Mouse (Mus musculus): Measurements from ENCODE around the gene Gpsm1. TPM values are rescaled to one million over a fixed set of nuclear protein-coding genes. Genes with fewer than 3 reads are reported as not detected.

Gpsm1 gene
- polyA plus RNA-seq, 1 experiment from 2014 or later = 114 TPM

GRCm38 (mm10) chr2:26329402-26329801 is 14.1 kb downstream of the Gpsm1 start:
- Histone ChIP-seq H3K9me3 (no peaks in the 10 kb centered on the region), H3K27ac (peak overlapping the region; percentile 42; the same call in 1 of the 2 replicates), H3K36me3 (peaks cover 83% of the 10 kb centered on the region), H3K27me3 (ENCODE audit: insufficient read depth, poor library complexity, severe bottlenecking) (no peaks in the 10 kb centered on the region), H3K4me1 (replicated peaks) (peaks cover 16% of the 10 kb centered on the region), H3K4me3 (no peak overlapping the region)
- 54% methylated on average over 8 of the region's 8 CpGs for WGBS
- DNase-seq (ENCODE audit: low spot score) = no peak

DNA sequence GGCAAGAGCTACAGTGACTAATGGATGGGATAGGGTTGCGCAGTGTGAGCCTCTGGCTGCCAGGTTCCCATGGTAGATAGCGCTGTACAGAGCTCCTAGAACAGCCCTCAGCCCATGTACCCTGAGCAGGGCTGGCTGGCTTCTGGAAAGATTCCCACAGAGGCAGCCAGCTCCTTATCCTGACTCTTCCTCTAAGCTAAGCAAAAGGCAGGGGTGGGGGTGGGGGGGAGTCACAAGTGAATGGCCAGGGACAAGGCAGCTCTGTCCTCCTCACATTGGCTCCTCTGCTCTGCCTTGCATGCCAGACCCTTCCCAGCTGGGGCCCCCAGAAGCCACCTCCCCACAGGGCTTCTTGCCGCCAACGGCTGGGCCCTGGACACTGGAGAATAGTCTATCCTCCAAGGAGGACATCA is 14.7 kb downstream of the Gpsm1 start:
- H3K36me3 ChIP-seq = peaks cover 76% of the 10 kb centered on the region
- H3K4me1 ChIP-seq (replicated peaks) = peaks cover 16% of the 10 kb centered on the region
- no peaks in the 10 kb centered on the region for H3K9me3 ChIP-seq
- 81% methylated on average over 4 of the region's 4 CpGs for WGBS
- peak overlapping the region; percentile 42 for H3K27ac ChIP-seq
- H3K27me3 ChIP-seq (ENCODE audit: insufficient read depth, poor library complexity, severe bottlenecking) = no peaks in the 10 kb centered on the region
- DNase-seq (ENCODE audit: low spot score) = no peak
- H3K4me3 ChIP-seq = peak overlapping the region; percentile 18; the same call in 1 of the 2 replicates

DNA sequence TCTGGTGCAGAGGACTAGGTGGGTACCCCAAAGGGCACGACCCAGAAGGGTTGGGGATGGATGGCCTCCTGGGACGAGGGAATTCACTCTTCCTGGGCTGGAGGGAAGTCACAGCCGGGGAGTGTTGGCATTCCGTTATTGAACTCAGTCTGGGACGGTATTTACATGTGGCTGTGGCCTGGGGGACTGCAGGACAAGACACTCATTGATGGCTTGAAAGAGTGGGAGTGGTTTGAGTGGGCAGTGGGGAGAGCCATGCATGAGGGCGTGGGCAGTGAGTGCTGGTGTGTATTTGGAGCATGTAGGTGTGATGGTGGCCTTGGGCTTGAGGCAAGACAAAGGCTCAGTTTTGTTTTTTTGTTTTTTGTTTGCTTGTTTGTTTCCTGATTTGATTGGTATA is 15.4 kb downstream of the Gpsm1 start:
- H3K9me3 ChIP-seq = no peaks in the 10 kb centered on the region
- H3K27me3 ChIP-seq (ENCODE audit: insufficient read depth, poor library complexity, severe bottlenecking) = no peaks in the 10 kb centered on the region
- H3K4me1 ChIP-seq (replicated peaks) = peaks cover 16% of the 10 kb centered on the region
- no peak for DNase-seq (ENCODE audit: low spot score)
- H3K4me3 ChIP-seq = peak overlapping the region; percentile 18; the same call in 1 of the 2 replicates
- peaks cover 70% of the 10 kb centered on the region for H3K36me3 ChIP-seq
- peak overlapping the region; percentile 42 for H3K27ac ChIP-seq
- WGBS = 69% methylated on average over 6 of the region's 6 CpGs

GRCm38 (mm10) chr2:26338302-26339203 is 23.2 kb downstream of the Gpsm1 start:
- WGBS = 80% methylated on average over 9 of the region's 13 CpGs

DNA sequence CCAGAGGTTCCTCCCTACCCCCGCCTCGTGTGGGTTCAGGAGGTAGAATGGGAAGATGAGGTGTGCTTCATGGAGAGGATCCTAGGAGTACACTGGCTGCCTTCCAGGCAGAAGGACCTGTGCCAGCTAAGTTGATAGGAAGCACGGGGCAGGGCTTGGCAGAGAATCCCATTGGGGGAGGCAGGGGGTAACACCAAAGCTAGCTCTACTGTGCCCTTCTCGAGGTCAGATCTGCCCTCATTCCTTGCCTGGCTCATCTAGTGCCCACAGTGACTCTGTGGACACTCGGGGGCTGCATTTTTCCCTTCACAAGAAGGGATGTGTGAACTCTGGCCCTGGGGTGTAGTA is 23.9 kb downstream of the Gpsm1 start:
- Histone ChIP-seq H3K9me3 (no peaks in the 10 kb centered on the region), H3K4me1 (replicated peaks) (no peaks in the 10 kb centered on the region), H3K36me3 (peaks cover 60% of the 10 kb centered on the region), H3K27ac (no peak overlapping the region), H3K27me3 (ENCODE audit: insufficient read depth, poor library complexity, severe bottlenecking) (no peaks in the 10 kb centered on the region), H3K4me3 (no peak overlapping the region)
- WGBS = 89% methylated on average over 5 of the region's 5 CpGs
- no peak for DNase-seq (ENCODE audit: low spot score)

More at GRCm38 (mm10) chr2:26338302-26339203, 23.2 kb downstream of the Gpsm1 start:
- Histone ChIP-seq H3K27me3 (ENCODE audit: insufficient read depth, poor library complexity, severe bottlenecking) (no peaks in the 10 kb centered on the region), H3K27ac (no peak overlapping the region), H3K9me3 (no peaks in the 10 kb centered on the region), H3K4me3 (no peak overlapping the region), H3K4me1 (replicated peaks) (no peaks in the 10 kb centered on the region), H3K36me3 (peaks cover 53% of the 10 kb centered on the region)
- no peak for DNase-seq (ENCODE audit: low spot score)

- Histone ChIP-seq H3K9me3 (no peaks in the 10 kb centered on the region), H3K4me1 (replicated peaks) (no peaks in the 10 kb centered on the region), H3K36me3 (peaks cover 83% of the 10 kb centered on the region), H3K27ac (no peak overlapping the region), H3K4me3 (no peak overlapping the region), H3K27me3 (ENCODE audit: insufficient read depth, poor library complexity, severe bottlenecking) (no peaks in the 10 kb centered on the region)
- 90% methylated on average over 2 of the region's 2 CpGs for WGBS
- no peak for DNase-seq (ENCODE audit: low spot score)
Measured at GRCm38 (mm10) chr2:26341510-26341981, 26.2 kb downstream of the Gpsm1 start.

DNA sequence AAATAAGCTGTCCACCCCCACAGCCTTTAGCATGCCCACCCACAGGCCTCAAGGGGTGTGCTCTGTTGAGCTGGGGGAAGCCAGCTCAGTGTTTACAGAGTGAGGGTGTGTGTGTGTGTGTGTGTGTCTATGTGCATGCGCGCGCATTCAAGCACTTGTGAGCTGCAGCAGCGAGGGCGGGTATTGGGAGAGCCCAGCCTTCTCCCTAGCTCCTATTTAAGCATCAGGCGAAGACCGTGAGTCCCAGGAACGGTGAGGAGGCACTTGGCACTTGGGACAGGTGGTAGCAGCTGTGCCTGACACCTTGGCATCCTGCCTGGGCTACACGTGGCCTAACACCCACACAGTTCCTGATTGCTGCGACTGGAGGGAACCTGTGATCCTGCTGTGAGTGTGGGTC is 26.7 kb downstream of the Gpsm1 start:
- Histone ChIP-seq H3K27me3 (ENCODE audit: insufficient read depth, poor library complexity, severe bottlenecking) (no peaks in the 10 kb centered on the region), H3K9me3 (no peaks in the 10 kb centered on the region), H3K4me1 (replicated peaks) (no peaks in the 10 kb centered on the region), H3K4me3 (no peak overlapping the region), H3K27ac (no peak overlapping the region), H3K36me3 (peaks cover 88% of the 10 kb centered on the region)
- no peak for DNase-seq (ENCODE audit: low spot score)
- WGBS = 88% methylated on average over 10 of the region's 10 CpGs

DNA sequence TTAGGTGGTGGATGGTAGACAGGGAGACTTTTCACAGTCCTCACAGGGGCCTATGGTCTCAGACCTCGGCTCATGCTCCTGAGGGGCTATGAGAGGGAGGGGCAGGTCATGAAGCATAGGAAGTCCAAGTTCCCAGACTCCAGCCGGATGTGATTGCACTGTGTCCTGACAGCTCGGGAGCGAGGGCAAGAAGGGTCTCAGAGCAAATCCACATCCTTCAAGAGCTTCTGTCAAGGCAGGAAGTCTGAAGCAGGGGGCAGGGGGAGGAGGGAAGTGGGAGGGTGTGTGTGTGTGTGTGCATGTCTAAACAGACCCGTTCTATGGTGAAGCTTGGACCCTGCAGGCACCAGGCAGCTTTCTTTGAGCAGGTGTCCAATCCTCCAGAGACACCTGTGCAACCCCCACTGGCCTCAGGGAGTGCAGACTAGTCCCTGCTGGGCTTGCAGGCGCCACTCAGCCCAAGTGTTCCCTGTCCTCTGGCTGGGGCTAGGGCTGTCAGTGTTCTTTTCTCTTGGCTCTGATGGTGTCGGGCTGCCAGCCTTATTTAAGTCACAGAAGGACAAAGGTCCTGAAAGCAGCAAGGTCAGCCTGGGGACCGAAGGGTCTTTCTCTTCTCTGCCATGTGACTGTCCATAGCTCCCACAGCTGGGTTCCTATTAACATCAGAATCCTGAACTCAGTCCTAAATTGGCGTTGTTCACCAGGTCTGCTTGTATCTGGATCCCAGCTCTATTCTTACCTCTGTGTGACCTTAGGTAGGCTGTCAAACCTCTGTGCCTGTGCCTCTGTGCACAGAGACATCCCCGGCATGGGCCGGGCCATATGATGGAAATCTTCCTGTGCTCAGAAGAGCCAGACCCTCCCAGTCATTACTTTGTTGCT is 27.5 kb downstream of the Gpsm1 start:
- Histone ChIP-seq H3K36me3 (peaks cover 96% of the 10 kb centered on the region), H3K4me1 (replicated peaks) (no peaks in the 10 kb centered on the region), H3K4me3 (no peak overlapping the region), H3K27me3 (ENCODE audit: insufficient read depth, poor library complexity, severe bottlenecking) (no peaks in the 10 kb centered on the region), H3K27ac (no peak overlapping the region), H3K9me3 (no peaks in the 10 kb centered on the region)
- DNase-seq (ENCODE audit: low spot score) = no peak
- WGBS = 75% methylated on average over 11 of the region's 11 CpGs

DNA sequence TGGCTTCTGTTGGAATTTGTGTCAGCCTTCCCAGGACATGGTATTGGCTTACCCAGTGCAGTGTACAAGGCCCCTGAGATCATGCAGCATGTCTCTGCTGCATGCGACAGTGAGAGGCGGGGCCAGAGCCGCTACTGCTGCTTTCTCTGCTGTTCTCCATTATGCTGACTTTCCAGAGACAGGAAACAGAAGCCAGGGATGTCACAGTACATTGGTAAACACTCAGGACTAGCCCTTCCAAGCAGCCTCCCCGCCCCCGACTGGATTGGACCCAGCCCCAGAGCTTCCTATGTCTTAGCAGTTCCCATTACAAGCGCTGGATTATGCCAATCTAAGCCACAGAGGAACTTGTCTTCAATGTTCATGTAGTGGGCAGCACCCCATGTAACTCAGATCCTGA is 32.9 kb downstream of the Gpsm1 start:
- no peak for DNase-seq (ENCODE audit: low spot score)
- Histone ChIP-seq H3K36me3 (peaks cover 73% of the 10 kb centered on the region), H3K4me3 (no peak overlapping the region), H3K4me1 (replicated peaks) (peaks cover 40% of the 10 kb centered on the region), H3K27ac (0 out of 2 replicates have a peak overlapping the region, but pooled peaks have one; percentile 19), H3K27me3 (ENCODE audit: insufficient read depth, poor library complexity, severe bottlenecking) (no peaks in the 10 kb centered on the region), H3K9me3 (no peaks in the 10 kb centered on the region)
- 78% methylated on average over 6 of the region's 6 CpGs for WGBS

DNA sequence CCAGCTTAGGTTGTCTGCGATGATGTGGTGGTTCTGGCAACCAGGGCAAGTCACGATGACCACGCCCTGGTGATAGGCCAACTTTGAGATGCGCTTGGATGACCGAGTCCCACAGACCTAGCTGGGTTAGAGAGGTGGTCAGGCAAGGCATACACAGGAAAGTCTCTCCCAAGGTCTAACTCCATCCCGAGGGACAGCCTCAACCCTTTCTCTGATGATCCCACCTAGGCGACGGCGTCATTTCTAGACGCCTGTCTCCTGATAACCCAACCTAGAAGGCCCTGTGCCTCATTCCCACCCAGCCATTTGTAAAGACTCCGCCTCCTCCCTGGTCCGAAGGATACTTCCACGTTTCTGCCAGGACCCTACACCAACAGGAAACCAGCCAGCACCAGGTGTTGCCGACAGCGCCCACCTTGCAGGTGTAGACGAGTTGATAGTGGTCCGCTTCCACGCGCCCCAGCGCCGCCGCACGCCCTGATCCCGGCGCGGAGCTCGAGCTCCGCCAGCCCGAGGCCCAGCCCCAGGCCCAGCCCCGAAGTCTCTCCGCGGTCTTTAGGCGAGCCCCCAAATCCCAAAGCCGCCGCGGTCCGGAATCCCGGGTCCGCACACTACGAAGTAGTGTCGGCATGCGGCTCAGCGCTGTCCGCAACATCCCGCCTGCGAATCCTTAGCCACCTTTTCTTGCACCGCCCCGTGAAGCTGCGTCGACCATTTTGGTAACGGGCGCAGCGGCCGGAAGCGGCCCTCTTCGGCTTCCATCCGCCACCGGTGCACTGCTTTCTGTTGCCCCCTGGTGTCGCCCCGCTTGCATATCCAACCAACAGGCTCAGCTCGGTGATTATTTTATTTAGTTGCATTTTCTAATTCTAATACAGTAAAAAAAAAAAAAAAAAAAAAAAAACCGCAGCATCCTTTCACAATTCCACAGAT is 36.3 kb downstream of the Gpsm1 start, which contains the start of gene Dnlz:
Gene Dnlz (minus strand): TSS at position 753 of the 933 bp plus-strand sequence.
- 3% methylated on average over 62 of the region's 62 CpGs for WGBS
- no peaks in the 10 kb centered on the region for H3K9me3 ChIP-seq
- peak; percentile 90 for DNase-seq (ENCODE audit: low spot score)
- H3K36me3 ChIP-seq = peaks cover 39% of the 10 kb centered on the region
- H3K4me3 ChIP-seq = peak within 1 kb of the TSS; percentile 89
- no peaks in the 10 kb centered on the region for H3K27me3 ChIP-seq (ENCODE audit: insufficient read depth, poor library complexity, severe bottlenecking)
- H3K4me1 ChIP-seq (replicated peaks) = peaks cover 46% of the 10 kb centered on the region
- H3K27ac ChIP-seq = peak within 1 kb of the TSS; percentile 97

DNA sequence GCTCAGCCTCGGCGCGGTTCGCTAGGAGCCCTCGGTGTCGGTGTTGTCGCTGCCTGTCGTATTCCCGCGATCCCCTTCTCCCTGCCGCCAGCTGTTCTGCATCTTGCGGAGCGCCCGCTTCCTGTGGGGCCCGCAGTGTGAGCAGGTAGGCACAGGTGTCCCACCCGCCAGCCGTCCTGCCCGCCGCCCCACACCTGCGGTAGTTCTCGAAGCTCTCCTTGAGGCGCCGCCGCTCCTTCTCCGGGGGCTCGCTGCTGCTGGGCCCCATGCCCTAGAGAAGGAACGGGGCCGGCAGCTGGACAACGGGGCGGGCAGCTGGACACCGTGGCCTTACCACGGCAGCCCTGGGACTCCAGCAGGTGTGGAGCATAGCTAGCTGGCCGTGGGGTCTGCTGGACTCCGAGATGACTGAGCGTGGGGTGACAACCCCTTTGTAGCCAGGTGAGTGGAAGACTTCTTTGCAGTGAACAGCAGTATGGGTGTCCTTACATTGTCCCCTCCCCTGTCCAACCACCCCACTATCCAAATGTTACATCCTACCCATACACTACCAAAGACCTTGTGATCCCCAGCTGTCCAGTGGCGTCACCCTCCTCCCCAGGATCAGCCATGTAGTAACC is 37.1 kb downstream of the Gpsm1 start:
- Histone ChIP-seq H3K9me3 (no peaks in the 10 kb centered on the region), H3K36me3 (peaks cover 31% of the 10 kb centered on the region), H3K4me1 (replicated peaks) (peaks cover 49% of the 10 kb centered on the region), H3K4me3 (peak overlapping the region; percentile 89), H3K27me3 (ENCODE audit: insufficient read depth, poor library complexity, severe bottlenecking) (no peaks in the 10 kb centered on the region), H3K27ac (peak overlapping the region; percentile 97)
- WGBS = 2% methylated on average over 36 of the region's 36 CpGs
- no peak for DNase-seq (ENCODE audit: low spot score)

All from hindbrain, embryonic 10.5 days (tissue).